Mouse (Mus musculus): ENCODE measurements around the gene Mrpl24. TPM values are rescaled to one million over a fixed set of nuclear protein-coding genes. Genes with fewer than 3 reads are reported as not detected.

The Mrpl24 gene
- polyA plus RNA-seq, 1 experiment, result 69.7 TPM

DNA sequence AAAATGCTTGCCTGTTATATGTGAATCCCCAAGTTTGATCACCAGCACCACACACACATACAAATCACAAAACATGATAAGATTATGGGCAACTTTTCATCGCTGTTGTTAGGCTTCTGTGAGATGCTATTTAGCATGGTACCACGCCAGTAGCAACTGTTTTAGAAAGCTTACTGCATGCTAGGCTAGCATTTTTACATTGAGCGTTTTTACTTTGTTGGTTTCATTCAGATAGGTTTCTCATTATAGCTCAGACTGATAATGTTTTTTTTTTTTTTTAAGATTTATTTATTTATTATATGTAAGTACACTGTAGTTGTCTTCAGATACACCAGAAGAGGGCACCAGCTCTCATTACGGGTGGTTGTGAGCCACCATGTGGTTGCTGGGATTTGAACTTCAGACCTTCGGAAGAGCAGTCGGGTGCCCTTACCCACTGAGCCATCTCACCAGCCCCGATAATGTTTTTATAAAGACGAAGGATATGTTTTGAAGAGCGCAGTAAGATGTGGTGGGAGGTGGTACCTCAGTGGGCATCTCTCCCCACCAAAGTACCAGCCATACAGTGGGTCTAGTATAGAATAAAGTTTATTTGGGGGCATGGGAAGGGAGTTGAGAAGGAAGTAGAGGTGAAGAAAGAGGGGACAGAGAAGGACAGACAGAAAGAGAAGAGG is 1.1 kb downstream of the Mrpl24 start:
- Histone ChIP-seq H3K4me3 (ENCODE audit: insufficient read depth, poor library complexity, severe bottlenecking) (peak overlapping the region; percentile 53), H3K79me3 (ENCODE audit: low read depth) (peaks cover 10% of the 10 kb centered on the region), H3ac (ENCODE audit: control insufficient read depth, insufficient read length, low read depth) (peak overlapping the region; percentile 72), H3K79me2 (ENCODE audit: control insufficient read depth, insufficient read depth) (peaks cover 18% of the 10 kb centered on the region), H3K36me3 (ENCODE audit: control insufficient read depth, insufficient read depth) (peaks cover 59% of the 10 kb centered on the region), H3K27me3 (ENCODE audit: control insufficient read depth, insufficient read depth, insufficient read length) (no peaks in the 10 kb centered on the region)
- TF ChIP-seq CEBPB (IDR thresholded peaks at IDR 0.05; ENCODE audit: low read depth), result no peak
- no peak for TF ChIP-seq MAX (IDR thresholded peaks at IDR 0.05)
- no peak for TF ChIP-seq MYOD1 (IDR thresholded peaks at IDR 0.05; ENCODE audit: control insufficient read depth, insufficient read length, low read depth)
- TF ChIP-seq USF1 (IDR thresholded peaks at IDR 0.05; ENCODE audit: low read depth), result no peak
- TF ChIP-seq FOSL1 (IDR thresholded peaks at IDR 0.05; ENCODE audit: insufficient read depth, low read length, poor library complexity, severe bottlenecking), result no peak
- no peak for TF ChIP-seq CTCF (IDR thresholded peaks at IDR 0.05; ENCODE audit: control insufficient read depth, insufficient read depth, insufficient read length)
- TF ChIP-seq MYOG (IDR thresholded peaks at IDR 0.05; ENCODE audit: control insufficient read depth, extremely low read depth, insufficient read length), result no peak

DNA sequence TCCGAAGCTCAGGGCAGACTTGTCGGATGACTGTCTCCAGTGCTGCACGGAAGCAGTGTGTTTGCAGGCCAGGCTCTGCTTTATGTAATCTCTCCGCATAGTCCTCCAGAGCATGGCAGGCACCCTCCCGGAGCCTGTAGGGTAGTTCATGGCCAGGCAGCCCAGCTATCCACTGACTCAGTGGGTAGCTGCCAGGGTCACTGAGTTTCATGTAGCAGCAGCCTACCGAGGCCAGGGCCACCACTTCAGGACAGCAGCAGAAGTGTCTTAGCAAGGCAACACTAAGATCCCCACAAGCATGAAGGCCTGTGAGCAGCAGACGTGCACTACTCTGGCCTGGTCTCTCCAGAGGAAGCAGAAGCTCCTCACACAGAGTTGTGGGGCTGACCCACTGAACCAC is 5.7 kb downstream of the Mrpl24 start:
- Histone ChIP-seq H3ac (ENCODE audit: control insufficient read depth, insufficient read length, low read depth) (no peak overlapping the region), H3K4me3 (ENCODE audit: insufficient read depth, poor library complexity, severe bottlenecking) (no peak overlapping the region), H3K79me2 (ENCODE audit: control insufficient read depth, insufficient read depth) (peaks cover 40% of the 10 kb centered on the region), H3K36me3 (ENCODE audit: control insufficient read depth, insufficient read depth) (peaks cover 60% of the 10 kb centered on the region), H3K79me3 (ENCODE audit: low read depth) (peaks cover 19% of the 10 kb centered on the region), H3K27me3 (ENCODE audit: control insufficient read depth, insufficient read depth, insufficient read length) (no peaks in the 10 kb centered on the region)
- no peak for TF ChIP-seq MAX (IDR thresholded peaks at IDR 0.05)
- no peak for TF ChIP-seq CTCF (IDR thresholded peaks at IDR 0.05; ENCODE audit: control insufficient read depth, insufficient read depth, insufficient read length)
- no peak for TF ChIP-seq FOSL1 (IDR thresholded peaks at IDR 0.05; ENCODE audit: insufficient read depth, low read length, poor library complexity, severe bottlenecking)
- TF ChIP-seq USF1 (IDR thresholded peaks at IDR 0.05; ENCODE audit: low read depth), result no peak
- no peak for TF ChIP-seq CEBPB (IDR thresholded peaks at IDR 0.05; ENCODE audit: low read depth)
- TF ChIP-seq MYOG (IDR thresholded peaks at IDR 0.05; ENCODE audit: control insufficient read depth, extremely low read depth, insufficient read length), result no peak
- TF ChIP-seq MYOD1 (IDR thresholded peaks at IDR 0.05; ENCODE audit: control insufficient read depth, insufficient read length, low read depth), result no peak

DNA sequence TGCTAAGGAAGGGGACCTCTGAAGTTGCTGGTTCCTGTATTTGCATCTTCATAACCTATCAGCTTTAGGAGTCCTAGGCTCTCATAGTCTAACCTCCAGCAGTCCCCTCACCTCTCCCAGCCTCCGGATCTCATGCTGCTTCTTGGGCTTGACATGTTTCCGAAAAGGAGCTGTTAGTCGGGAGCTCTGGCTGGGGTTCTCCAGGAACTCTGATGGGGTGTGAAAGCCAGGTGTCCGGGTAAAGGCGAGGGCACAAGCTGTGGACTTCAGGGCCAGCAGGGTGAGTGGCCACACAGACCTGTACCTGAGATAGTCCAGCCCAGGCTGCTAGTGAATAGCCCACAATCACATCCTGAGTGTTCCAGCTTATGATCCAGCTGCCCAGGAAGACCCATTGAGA is 8.1 kb downstream of the Mrpl24 start:
- Histone ChIP-seq H3K79me3 (ENCODE audit: low read depth) (peaks cover 31% of the 10 kb centered on the region), H3K4me3 (ENCODE audit: insufficient read depth, poor library complexity, severe bottlenecking) (no peak overlapping the region), H3K27me3 (ENCODE audit: control insufficient read depth, insufficient read depth, insufficient read length) (no peaks in the 10 kb centered on the region), H3K36me3 (ENCODE audit: control insufficient read depth, insufficient read depth) (peaks cover 66% of the 10 kb centered on the region), H3K79me2 (ENCODE audit: control insufficient read depth, insufficient read depth) (peaks cover 50% of the 10 kb centered on the region), H3ac (ENCODE audit: control insufficient read depth, insufficient read length, low read depth) (no peak overlapping the region)
- TF ChIP-seq MYOG (IDR thresholded peaks at IDR 0.05; ENCODE audit: control insufficient read depth, extremely low read depth, insufficient read length) (no peak), FOSL1 (IDR thresholded peaks at IDR 0.05; ENCODE audit: insufficient read depth, low read length, poor library complexity, severe bottlenecking) (no peak), USF1 (IDR thresholded peaks at IDR 0.05; ENCODE audit: low read depth) (no peak), MAX (IDR thresholded peaks at IDR 0.05) (no peak), MYOD1 (IDR thresholded peaks at IDR 0.05; ENCODE audit: control insufficient read depth, insufficient read length, low read depth) (no peak), CTCF (IDR thresholded peaks at IDR 0.05; ENCODE audit: control insufficient read depth, insufficient read depth, insufficient read length) (no peak), CEBPB (IDR thresholded peaks at IDR 0.05; ENCODE audit: low read depth) (no peak)

DNA sequence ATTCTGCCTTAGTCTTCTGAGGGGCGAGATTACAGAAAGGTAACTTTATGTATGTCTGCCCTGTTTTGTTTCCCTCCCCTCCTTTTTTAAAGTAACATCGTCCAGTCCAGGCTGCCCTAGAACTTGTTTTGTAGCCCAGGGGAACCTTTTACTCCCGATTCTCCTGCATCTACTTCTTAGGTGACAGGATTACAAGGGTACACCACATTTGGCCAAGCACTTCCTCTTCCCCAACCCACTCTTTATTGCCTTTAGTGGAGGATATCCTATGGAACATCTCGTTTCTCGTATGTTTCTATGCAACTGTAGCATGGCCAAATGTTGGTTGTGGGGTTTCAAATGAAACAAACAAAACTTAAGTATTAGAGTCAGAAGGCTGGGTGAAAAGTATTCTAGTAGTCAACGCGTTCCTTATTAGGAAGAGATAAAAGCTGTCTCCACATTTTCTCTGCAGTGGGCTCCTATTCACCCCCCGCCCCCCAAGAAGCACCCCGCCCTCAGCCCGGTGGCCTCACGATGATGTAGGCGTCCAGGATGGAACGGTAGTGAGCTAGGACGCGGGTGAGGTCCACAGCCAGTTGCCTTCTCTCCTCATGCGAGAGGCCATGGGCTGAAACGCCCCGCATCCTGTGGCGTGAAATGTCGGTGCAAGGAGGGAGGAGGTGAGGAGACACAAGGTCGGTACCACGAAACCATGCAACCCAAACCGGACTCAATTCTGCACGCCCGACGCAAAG is 10.2 kb downstream of the Mrpl24 start:
- Histone ChIP-seq H3K36me3 (ENCODE audit: control insufficient read depth, insufficient read depth) (peaks cover 67% of the 10 kb centered on the region), H3ac (ENCODE audit: control insufficient read depth, insufficient read length, low read depth) (peak overlapping the region; percentile 98), H3K79me2 (ENCODE audit: control insufficient read depth, insufficient read depth) (peaks cover 70% of the 10 kb centered on the region), H3K79me3 (ENCODE audit: low read depth) (peaks cover 49% of the 10 kb centered on the region), H3K4me3 (ENCODE audit: insufficient read depth, poor library complexity, severe bottlenecking) (peak overlapping the region; percentile 75), H3K27me3 (ENCODE audit: control insufficient read depth, insufficient read depth, insufficient read length) (no peaks in the 10 kb centered on the region)
- TF ChIP-seq CEBPB (IDR thresholded peaks at IDR 0.05; ENCODE audit: low read depth) (no peak), CTCF (IDR thresholded peaks at IDR 0.05; ENCODE audit: control insufficient read depth, insufficient read depth, insufficient read length) (no peak), MYOD1 (IDR thresholded peaks at IDR 0.05; ENCODE audit: control insufficient read depth, insufficient read length, low read depth) (no peak), USF1 (IDR thresholded peaks at IDR 0.05; ENCODE audit: low read depth) (no peak), MAX (IDR thresholded peaks at IDR 0.05) (no peak), FOSL1 (IDR thresholded peaks at IDR 0.05; ENCODE audit: insufficient read depth, low read length, poor library complexity, severe bottlenecking) (no peak), MYOG (IDR thresholded peaks at IDR 0.05; ENCODE audit: control insufficient read depth, extremely low read depth, insufficient read length) (no peak)

- H3ac ChIP-seq (ENCODE audit: control insufficient read depth, insufficient read length, low read depth), result peak within 1 kb of the TSS; percentile 98
- no peak for TF ChIP-seq MYOD1 (IDR thresholded peaks at IDR 0.05; ENCODE audit: control insufficient read depth, insufficient read length, low read depth)
- peak; percentile 28 for TF ChIP-seq MAX (IDR thresholded peaks at IDR 0.05)
- peak; percentile 59 for TF ChIP-seq CTCF (IDR thresholded peaks at IDR 0.05; ENCODE audit: control insufficient read depth, insufficient read depth, insufficient read length)
- H3K79me2 ChIP-seq (ENCODE audit: control insufficient read depth, insufficient read depth), result peaks cover 77% of the 10 kb centered on the region
- H3K27me3 ChIP-seq (ENCODE audit: control insufficient read depth, insufficient read depth, insufficient read length), result no peaks in the 10 kb centered on the region
- peaks cover 67% of the 10 kb centered on the region for H3K36me3 ChIP-seq (ENCODE audit: control insufficient read depth, insufficient read depth)
- peaks cover 55% of the 10 kb centered on the region for H3K79me3 ChIP-seq (ENCODE audit: low read depth)
- peak within 1 kb of the TSS; percentile 75 for H3K4me3 ChIP-seq (ENCODE audit: insufficient read depth, poor library complexity, severe bottlenecking)
Observed at GRCm38 (mm10) chr3:87930078-87930795, 10.9 kb downstream of the Mrpl24 start, which contains the start of the genes Isg20l2 and Rrnad1. TSS of gene Isg20l2 (plus strand) at chr3:87930314. TSS of gene Rrnad1 (minus strand) at chr3:87930717.

All from C2C12 (cell line).